Mouse (Mus musculus): Measurements from ENCODE around the gene Nmt1. TPM values are rescaled to one million over a fixed set of nuclear protein-coding genes. Genes with fewer than 3 reads are reported as not detected.

Nmt1 gene
- polyA plus RNA-seq, 1 experiment from 2014 or later, result 49.6 TPM

DNA sequence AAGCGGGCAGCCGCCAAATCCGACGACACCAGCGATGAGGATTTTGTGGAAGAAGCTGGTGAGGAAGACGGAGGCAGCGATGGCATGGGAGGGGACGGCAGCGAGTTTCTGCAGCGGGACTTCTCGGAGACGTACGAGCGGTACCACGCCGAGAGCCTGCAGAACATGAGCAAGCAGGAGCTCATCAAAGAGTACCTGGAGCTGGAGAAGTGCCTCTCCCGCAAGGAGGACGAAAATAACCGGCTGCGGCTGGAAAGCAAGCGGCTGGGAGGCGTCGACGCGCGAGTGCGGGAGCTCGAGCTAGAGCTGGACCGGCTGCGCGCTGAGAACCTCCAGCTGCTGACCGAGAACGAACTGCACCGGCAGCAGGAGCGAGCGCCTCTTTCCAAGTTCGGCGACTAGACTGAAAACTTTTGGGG lies 89.6 kb downstream of the Nmt1 start:
- Histone ChIP-seq H3K36me3 (no peaks in the 10 kb centered on the region), H3K4me1 (peaks cover 24% of the 10 kb centered on the region), H3K27me3 (no peaks in the 10 kb centered on the region), H3K4me3 (peak overlapping the region; percentile 73), H3K9me3 (no peaks in the 10 kb centered on the region), H3K9ac (peak overlapping the region; percentile 74), H3K27ac (peak overlapping the region; percentile 73), H3K4me2 (replicated peaks) (peak overlapping the region; percentile 80)
- ATAC-seq (ENCODE audit: low FRiP score, low read depth), result no peak
- WGBS, result under 1% methylated on average over 38 of the region's 38 CpGs

Small RNAs within 50 kb of the gene (microRNA-seq; reads per million reads assigned to microRNA genes)
- gene Mir6931, result not detected

Other genes starting within 250 kb of the Nmt1 start
- 75.6 and 78.1 TPM in 2 replicates for gene Gjc1, start 208.5 kb upstream of the Nmt1 start, polyA plus RNA-seq (2015; fragmentation: Nextera tagmentation; extraction: Ambion mirVana)
- gene Higd1b, start 192.3 kb upstream of the Nmt1 start, polyA plus RNA-seq (2015; fragmentation: Nextera tagmentation; extraction: Ambion mirVana), result not detected in 2 replicates
- gene Eftud2, start 147.2 kb upstream of the Nmt1 start, polyA plus RNA-seq (2015; fragmentation: Nextera tagmentation; extraction: Ambion mirVana), result 193 and 199 TPM in 2 replicates
- gene Ccdc103, start 147.0 kb upstream of the Nmt1 start, polyA plus RNA-seq (2015; fragmentation: Nextera tagmentation; extraction: Ambion mirVana), result 0.93 and 1.0 TPM in 2 replicates
- gene Fam187a, start 143.0 kb upstream of the Nmt1 start, polyA plus RNA-seq (2015; fragmentation: Nextera tagmentation; extraction: Ambion mirVana), result not detected in 2 replicates
- gene Gfap, start 127.3 kb upstream of the Nmt1 start, polyA plus RNA-seq (2015; fragmentation: Nextera tagmentation; extraction: Ambion mirVana), result 0.37 and 0.48 TPM in 2 replicates
- gene Kif18b, start 103.1 kb upstream of the Nmt1 start, polyA plus RNA-seq (2015; fragmentation: Nextera tagmentation; extraction: Ambion mirVana), result 10.8 and 11.0 TPM in 2 replicates
- gene C1ql1, start 81.5 kb upstream of the Nmt1 start, polyA plus RNA-seq (2015; fragmentation: Nextera tagmentation; extraction: Ambion mirVana), result 1.4 and 1.7 TPM in 2 replicates
- 197 and 201 TPM in 2 replicates for gene Dcakd, start 143 bp downstream of the Nmt1 start, polyA plus RNA-seq (2015; fragmentation: Nextera tagmentation; extraction: Ambion mirVana)
- 4.8 and 5.1 TPM in 2 replicates for gene Plcd3, start 73.5 kb downstream of the Nmt1 start, polyA plus RNA-seq (2015; fragmentation: Nextera tagmentation; extraction: Ambion mirVana)
- gene Acbd4, start 73.5 kb downstream of the Nmt1 start, polyA plus RNA-seq (2015; fragmentation: Nextera tagmentation; extraction: Ambion mirVana), result 14.4 and 17.2 TPM in 2 replicates
- gene Hexim1, start 88.0 kb downstream of the Nmt1 start, polyA plus RNA-seq (2015; fragmentation: Nextera tagmentation; extraction: Ambion mirVana), result 5.1 and 5.6 TPM in 2 replicates
- 12.8 and 13.8 TPM in 2 replicates for gene Hexim2, start 104.2 kb downstream of the Nmt1 start, polyA plus RNA-seq (2015; fragmentation: Nextera tagmentation; extraction: Ambion mirVana)
- 1.1 and 1.2 TPM in 2 replicates for gene Fmnl1, start 142.9 kb downstream of the Nmt1 start, polyA plus RNA-seq (2015; fragmentation: Nextera tagmentation; extraction: Ambion mirVana)
- gene 1700023F06Rik, start 180.4 kb downstream of the Nmt1 start, polyA plus RNA-seq (2015; fragmentation: Nextera tagmentation; extraction: Ambion mirVana), result 0.55 and 0.61 TPM in 2 replicates
- gene Spata32, start 190.2 kb downstream of the Nmt1 start, polyA plus RNA-seq (2015; fragmentation: Nextera tagmentation; extraction: Ambion mirVana), result not detected in 2 replicates
- 4.8 and 5.4 TPM in 2 replicates for gene Map3k14, start 239.3 kb downstream of the Nmt1 start, polyA plus RNA-seq (2015; fragmentation: Nextera tagmentation; extraction: Ambion mirVana)

All from limb, embryonic 13.5 days (tissue).